Mouse (Mus musculus): ENCODE results near the gene Ccm2. TPM values are rescaled to one million over a fixed set of nuclear protein-coding genes. Genes with fewer than 3 reads are reported as not detected.

The Ccm2 gene
- polyA plus RNA-seq, 1 experiment from 2014 or later = 61.2 TPM

DNA sequence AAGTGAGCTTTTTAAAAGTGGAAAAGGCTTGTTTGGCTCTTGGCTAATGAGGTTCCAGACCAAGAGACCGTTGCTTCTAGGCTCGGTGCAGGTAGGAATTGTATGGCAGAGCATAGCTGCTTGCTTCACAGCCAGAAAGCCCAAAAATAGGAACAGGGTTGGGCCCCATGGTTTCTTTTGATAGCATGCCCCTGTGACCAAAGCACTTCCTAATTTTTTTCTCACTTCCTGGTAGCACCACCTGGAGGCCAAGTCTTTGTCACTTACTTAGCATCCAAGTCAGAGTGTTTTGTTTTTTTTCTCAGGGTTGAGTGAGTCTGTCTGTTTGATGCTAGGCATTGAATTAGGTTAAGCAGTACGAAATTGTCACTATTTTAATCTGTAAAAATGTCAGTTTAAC lies 40.0 kb downstream of the Ccm2 start:
- no peak overlapping the region for H3K9ac ChIP-seq
- 68% methylated on average over 3 of the region's 3 CpGs for WGBS
- no peaks in the 10 kb centered on the region for H3K27me3 ChIP-seq (replicated peaks)
- H3K27ac ChIP-seq (ENCODE audit: poor library complexity, severe bottlenecking) = no peak overlapping the region
- peaks cover 69% of the 10 kb centered on the region for H3K36me3 ChIP-seq
- ATAC-seq (ENCODE audit: insufficient number of reproducible peaks, low FRiP score) = no peak
- no peak overlapping the region for H3K4me2 ChIP-seq
- no peak overlapping the region for H3K4me3 ChIP-seq
- peaks cover 19% of the 10 kb centered on the region for H3K4me1 ChIP-seq (replicated peaks)
- no peaks in the 10 kb centered on the region for H3K9me3 ChIP-seq (replicated peaks)

DNA sequence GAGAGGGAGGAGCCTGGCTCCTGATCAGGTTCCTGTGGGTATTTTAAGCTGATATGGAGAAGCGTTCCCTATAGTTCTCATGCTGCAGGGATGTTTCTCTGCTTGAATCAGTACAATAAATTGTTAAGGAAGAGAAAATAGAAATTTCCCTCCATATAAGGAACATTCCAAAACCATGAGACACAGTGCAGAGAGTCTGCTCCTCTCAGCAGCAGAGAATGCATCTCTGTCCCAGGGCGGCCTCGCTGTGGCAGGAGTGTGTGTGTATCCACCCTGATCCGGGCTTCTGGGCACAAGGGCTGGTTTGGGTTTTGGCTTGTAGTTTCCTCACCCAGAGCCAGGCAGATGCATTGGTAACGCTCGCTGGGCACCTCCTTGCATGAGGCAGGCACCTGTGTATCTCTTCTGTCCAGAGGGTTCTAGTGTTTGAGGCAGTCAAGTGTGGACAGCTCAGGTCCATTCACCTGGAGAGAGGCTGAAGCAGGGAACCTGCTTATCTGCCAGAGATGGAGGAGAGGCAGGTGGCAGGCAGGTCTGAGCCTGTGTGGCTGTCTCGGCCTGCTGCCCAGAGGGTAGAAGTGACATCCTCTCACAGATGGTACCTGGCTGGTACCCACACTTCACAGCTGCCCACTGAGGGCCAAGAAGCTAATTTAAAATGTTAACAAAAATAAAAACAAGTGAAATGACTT lies 40.7 kb downstream of the Ccm2 start:
- 82% methylated on average over 7 of the region's 7 CpGs for WGBS
- Histone ChIP-seq H3K27me3 (replicated peaks) (no peaks in the 10 kb centered on the region), H3K4me2 (no peak overlapping the region), H3K4me1 (replicated peaks) (peaks cover 19% of the 10 kb centered on the region), H3K36me3 (peaks cover 77% of the 10 kb centered on the region), H3K9ac (no peak overlapping the region), H3K9me3 (replicated peaks) (no peaks in the 10 kb centered on the region), H3K4me3 (no peak overlapping the region), H3K27ac (ENCODE audit: poor library complexity, severe bottlenecking) (no peak overlapping the region)
- ATAC-seq (ENCODE audit: insufficient number of reproducible peaks, low FRiP score) = no peak

DNA sequence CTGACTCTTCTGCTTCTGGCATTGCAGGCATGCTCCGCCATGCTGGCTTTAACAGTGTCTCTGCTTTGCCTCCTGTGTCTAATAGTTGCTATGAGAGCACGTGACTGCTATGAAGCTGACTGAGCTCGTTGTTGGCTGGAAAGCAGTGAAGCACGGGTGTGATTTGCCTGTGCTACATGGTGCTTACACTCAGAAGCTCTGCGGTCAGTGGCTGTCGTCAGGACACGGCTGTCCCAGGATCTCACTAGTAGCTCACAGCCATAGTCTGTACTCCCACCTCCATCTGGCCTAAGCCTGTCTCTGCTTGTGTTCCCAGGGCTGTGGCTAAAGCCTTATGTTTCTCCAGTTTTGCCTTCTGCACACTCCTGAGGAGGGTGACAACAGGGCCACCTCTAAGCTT lies 41.6 kb downstream of the Ccm2 start:
- Histone ChIP-seq H3K9ac (no peak overlapping the region), H3K4me2 (no peak overlapping the region), H3K9me3 (replicated peaks) (no peaks in the 10 kb centered on the region), H3K4me1 (replicated peaks) (peaks cover 19% of the 10 kb centered on the region), H3K36me3 (peaks cover 79% of the 10 kb centered on the region), H3K4me3 (no peak overlapping the region), H3K27ac (ENCODE audit: poor library complexity, severe bottlenecking) (no peak overlapping the region), H3K27me3 (replicated peaks) (no peaks in the 10 kb centered on the region)
- 92% methylated on average over 7 of the region's 7 CpGs for WGBS
- ATAC-seq (ENCODE audit: insufficient number of reproducible peaks, low FRiP score) = no peak

DNA sequence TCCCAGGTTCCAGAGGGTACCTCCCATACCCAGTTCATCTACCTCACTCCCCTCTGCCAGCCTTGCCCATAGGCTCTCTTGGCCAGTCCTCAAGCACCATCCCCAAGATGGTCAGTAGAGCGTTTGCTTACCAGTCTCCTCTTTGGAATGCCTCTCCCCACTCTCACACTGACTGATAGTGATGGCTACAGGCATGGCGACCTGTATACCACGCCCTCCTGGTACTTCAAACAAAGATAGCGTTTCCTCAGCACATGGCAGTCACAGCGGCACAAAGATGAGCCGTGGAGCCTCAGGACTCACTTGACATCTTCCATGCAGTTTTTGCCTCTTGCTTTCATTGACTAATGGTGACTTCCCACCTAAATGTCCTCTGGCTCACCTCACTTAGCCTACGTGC lies 43.2 kb downstream of the Ccm2 start:
- H3K9ac ChIP-seq = no peak overlapping the region
- H3K27ac ChIP-seq (ENCODE audit: poor library complexity, severe bottlenecking) = no peak overlapping the region
- H3K36me3 ChIP-seq = peaks cover 84% of the 10 kb centered on the region
- H3K4me2 ChIP-seq = no peak overlapping the region
- H3K4me3 ChIP-seq = no peak overlapping the region
- no peaks in the 10 kb centered on the region for H3K27me3 ChIP-seq (replicated peaks)
- ATAC-seq (ENCODE audit: insufficient number of reproducible peaks, low FRiP score) = no peak
- peaks cover 30% of the 10 kb centered on the region for H3K4me1 ChIP-seq (replicated peaks)
- no peaks in the 10 kb centered on the region for H3K9me3 ChIP-seq (replicated peaks)
- WGBS = 75% methylated on average over 7 of the region's 7 CpGs

DNA sequence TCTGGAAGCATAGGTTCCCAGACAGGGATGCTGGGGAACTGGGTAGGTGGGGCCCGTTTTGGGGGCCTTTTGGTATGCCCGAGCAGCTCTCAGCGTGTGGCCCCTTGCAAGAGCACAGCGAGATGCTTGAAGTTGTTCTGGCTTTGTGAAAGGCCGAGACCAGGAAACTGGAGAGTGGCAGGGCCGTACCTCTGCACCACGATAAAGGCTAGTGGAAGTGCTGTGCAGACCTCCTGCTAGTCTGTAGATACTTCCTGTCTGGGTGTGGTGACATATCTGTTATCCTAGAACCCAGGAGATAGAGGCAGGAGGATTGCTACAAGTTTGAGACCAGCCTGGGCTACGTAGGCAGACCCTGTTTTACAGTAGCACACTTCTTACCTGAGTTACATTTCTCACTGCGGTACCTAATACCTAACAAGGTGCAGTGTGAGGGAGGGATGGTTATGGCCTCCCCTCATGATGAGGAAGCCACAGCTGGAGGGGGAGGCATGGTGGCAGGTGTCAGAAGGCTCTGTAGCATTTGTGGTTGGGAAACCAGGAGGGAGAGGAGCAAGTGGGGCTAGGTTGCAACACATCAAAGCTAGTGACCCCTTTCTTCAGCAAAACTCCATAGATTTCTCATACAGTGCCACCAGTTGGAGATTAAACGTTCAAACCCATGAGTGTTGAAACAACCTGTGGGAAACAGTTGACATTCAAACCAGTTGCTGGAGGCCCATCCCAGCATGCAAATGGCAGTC lies 44.4 kb downstream of the Ccm2 start:
- Histone ChIP-seq H3K4me1 (replicated peaks) (peaks cover 35% of the 10 kb centered on the region), H3K4me2 (no peak overlapping the region), H3K9ac (no peak overlapping the region), H3K27me3 (replicated peaks) (no peaks in the 10 kb centered on the region; the same call in 1 of the 2 replicates), H3K36me3 (peaks cover 82% of the 10 kb centered on the region), H3K27ac (ENCODE audit: poor library complexity, severe bottlenecking) (no peak overlapping the region), H3K9me3 (replicated peaks) (no peaks in the 10 kb centered on the region), H3K4me3 (no peak overlapping the region)
- 77% methylated on average over 10 of the region's 10 CpGs for WGBS
- no peak for ATAC-seq (ENCODE audit: insufficient number of reproducible peaks, low FRiP score)

DNA sequence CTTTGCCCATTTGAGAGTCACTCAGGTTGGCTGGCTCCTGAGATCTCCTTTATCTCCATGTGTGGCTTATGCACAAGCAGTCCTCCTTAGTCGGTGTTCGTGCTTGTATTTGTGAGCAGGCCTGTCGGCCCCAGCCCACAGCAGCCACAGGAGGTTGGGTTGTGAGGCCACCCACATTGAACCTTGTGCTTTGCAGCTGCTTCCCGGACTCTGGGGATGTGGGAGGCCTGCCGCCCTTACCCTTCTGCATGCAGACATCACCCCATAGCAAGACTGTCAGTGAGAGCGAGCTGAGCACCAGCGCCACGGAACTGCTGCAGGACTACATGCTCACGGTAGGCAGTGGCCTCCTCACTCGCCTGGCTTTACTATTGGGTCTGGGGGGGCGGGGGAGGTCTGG lies 46.7 kb downstream of the Ccm2 start:
- Histone ChIP-seq H3K36me3 (peaks cover 93% of the 10 kb centered on the region), H3K9ac (no peak overlapping the region)
- 80% methylated on average over 11 of the region's 11 CpGs for WGBS

DNA sequence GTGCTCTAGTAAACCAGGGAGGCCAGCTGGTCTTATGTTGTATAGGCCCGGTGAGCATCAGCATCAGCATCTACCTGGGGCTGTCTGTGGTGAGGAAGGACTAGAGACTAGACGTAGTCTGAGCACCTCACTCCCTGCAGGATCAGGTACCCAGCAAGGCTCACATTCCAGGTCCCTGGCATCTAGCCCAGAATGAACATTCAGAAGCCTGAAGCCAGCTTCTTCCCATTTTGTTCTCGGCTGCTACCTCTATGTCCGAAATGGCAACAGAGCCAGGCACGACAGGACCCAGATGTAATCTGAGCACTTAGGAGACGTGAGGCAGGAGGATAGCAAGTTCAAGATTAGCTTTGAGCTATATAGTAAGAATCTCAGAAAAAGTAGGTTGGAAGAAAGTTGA lies 48.2 kb downstream of the Ccm2 start:
- no peak for ATAC-seq (ENCODE audit: insufficient number of reproducible peaks, low FRiP score)
- no peak overlapping the region for H3K4me3 ChIP-seq
- H3K36me3 ChIP-seq = peaks cover 83% of the 10 kb centered on the region
- H3K27me3 ChIP-seq (replicated peaks) = peaks cover 8% of the 10 kb centered on the region
- H3K9ac ChIP-seq = no peak overlapping the region
- WGBS = 59% methylated on average over 6 of the region's 6 CpGs
- no peak overlapping the region for H3K4me2 ChIP-seq
- H3K9me3 ChIP-seq (replicated peaks) = no peaks in the 10 kb centered on the region
- H3K4me1 ChIP-seq (replicated peaks) = peaks cover 46% of the 10 kb centered on the region
- H3K27ac ChIP-seq (ENCODE audit: poor library complexity, severe bottlenecking) = no peak overlapping the region

More for the DNA sequence above, 46.7 kb downstream of the Ccm2 start:
- Histone ChIP-seq H3K4me2 (no peak overlapping the region), H3K27me3 (replicated peaks) (no peaks in the 10 kb centered on the region; the same call in 1 of the 2 replicates), H3K9me3 (replicated peaks) (no peaks in the 10 kb centered on the region), H3K4me1 (replicated peaks) (peaks cover 31% of the 10 kb centered on the region), H3K4me3 (no peak overlapping the region), H3K27ac (ENCODE audit: poor library complexity, severe bottlenecking) (no peak overlapping the region)
- no peak for ATAC-seq (ENCODE audit: insufficient number of reproducible peaks, low FRiP score)

DNA sequence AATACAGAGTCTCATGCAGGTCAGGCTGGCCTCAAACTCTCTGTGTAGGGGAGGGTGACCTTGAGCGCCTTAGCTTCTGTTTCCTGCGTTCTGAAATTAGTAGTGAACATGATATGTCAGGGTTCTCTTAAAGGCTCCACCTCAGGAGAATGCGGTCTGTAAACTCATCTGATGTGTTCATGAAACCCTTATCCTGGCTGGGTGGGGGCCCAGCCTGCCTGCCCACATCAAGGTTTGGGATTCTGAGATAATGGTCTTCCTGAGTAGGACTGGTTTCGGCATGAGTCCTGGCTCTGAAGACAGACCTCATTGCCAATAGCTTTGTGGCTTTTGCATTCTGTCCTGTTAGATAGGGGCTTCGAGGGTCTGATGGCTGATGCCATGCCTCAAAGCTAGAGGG lies 48.7 kb downstream of the Ccm2 start:
- WGBS = 61% methylated on average over 5 of the region's 5 CpGs
- H3K36me3 ChIP-seq = peaks cover 78% of the 10 kb centered on the region

DNA sequence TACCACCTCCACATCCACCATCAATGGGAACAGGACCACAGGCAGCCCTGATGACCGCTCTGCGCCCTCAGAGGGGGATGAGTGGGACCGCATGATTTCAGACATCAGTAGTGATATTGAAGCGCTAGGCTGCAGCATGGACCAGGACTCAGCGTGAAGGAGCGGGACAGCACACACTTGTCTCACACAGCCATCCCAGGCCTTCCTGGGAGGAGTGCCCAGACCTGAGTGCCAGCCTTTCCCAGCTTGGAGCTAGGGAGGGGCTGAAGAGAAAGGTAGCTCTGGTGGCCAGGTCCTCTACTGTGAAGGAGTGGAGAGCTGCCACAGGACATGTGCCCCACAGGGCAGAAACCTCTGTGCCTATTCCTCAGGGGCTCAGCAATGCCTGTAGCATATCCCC lies 49.5 kb downstream of the Ccm2 start:
- Histone ChIP-seq H3K4me1 (replicated peaks) (peaks cover 50% of the 10 kb centered on the region), H3K27ac (ENCODE audit: poor library complexity, severe bottlenecking) (no peak overlapping the region), H3K36me3 (peaks cover 70% of the 10 kb centered on the region), H3K4me3 (no peak overlapping the region), H3K27me3 (replicated peaks) (peaks cover 22% of the 10 kb centered on the region), H3K9ac (no peak overlapping the region), H3K9me3 (replicated peaks) (no peaks in the 10 kb centered on the region), H3K4me2 (no peak overlapping the region)
- no peak for ATAC-seq (ENCODE audit: insufficient number of reproducible peaks, low FRiP score)
- WGBS = 92% methylated on average over 6 of the region's 6 CpGs

More for the DNA sequence above, 48.7 kb downstream of the Ccm2 start:
- Histone ChIP-seq H3K4me2 (no peak overlapping the region), H3K9ac (no peak overlapping the region), H3K4me3 (no peak overlapping the region), H3K9me3 (replicated peaks) (no peaks in the 10 kb centered on the region), H3K4me1 (replicated peaks) (peaks cover 50% of the 10 kb centered on the region), H3K27ac (ENCODE audit: poor library complexity, severe bottlenecking) (no peak overlapping the region), H3K27me3 (replicated peaks) (peaks cover 13% of the 10 kb centered on the region)
- no peak for ATAC-seq (ENCODE audit: insufficient number of reproducible peaks, low FRiP score)

DNA sequence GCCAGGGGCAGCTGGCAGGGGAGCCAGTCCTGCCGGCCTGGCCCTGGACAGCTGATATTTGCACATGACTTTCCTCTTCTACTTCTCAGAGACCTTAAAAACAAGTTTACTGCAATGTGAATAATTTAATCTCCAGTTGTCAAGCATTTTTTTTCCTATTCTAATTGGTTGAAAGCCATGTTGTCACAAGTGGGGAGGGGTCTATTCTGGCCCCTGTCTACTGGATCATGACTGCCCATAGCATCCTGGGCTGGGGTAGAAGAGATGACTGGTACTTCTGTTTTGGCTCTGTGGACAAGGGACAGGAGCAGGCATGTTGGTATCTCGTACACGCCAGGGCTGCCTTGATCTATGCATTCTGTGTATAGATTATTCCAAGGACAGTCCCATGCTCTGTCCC lies 49.9 kb downstream of the Ccm2 start:
- H3K27ac ChIP-seq (ENCODE audit: poor library complexity, severe bottlenecking) = no peak overlapping the region
- H3K36me3 ChIP-seq = peaks cover 66% of the 10 kb centered on the region
- no peak for ATAC-seq (ENCODE audit: insufficient number of reproducible peaks, low FRiP score)
- H3K4me3 ChIP-seq = no peak overlapping the region
- H3K27me3 ChIP-seq (replicated peaks) = peaks cover 26% of the 10 kb centered on the region
- H3K4me1 ChIP-seq (replicated peaks) = peaks cover 50% of the 10 kb centered on the region
- no peak overlapping the region for H3K9ac ChIP-seq
- no peak overlapping the region for H3K4me2 ChIP-seq
- no peaks in the 10 kb centered on the region for H3K9me3 ChIP-seq (replicated peaks)
- WGBS = 88% methylated on average over 3 of the region's 3 CpGs

DNA sequence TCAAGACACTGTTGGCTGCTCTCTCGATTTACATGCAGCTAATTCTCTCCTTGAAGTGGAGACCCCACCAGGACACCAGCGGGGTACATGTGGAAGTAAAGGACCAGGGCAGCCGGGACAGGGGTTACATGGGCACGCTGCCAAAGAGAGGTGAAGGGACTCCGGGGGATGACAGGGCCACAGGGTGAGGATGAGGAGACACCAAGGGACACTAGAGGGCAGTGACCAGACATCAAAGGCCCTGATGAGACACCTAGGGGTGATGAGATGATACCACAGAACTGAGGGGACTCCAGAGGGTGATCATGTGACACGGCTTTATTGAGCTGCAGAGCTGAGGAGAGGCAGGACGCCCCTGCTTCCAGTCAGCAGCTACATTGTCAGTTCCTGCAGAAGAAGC lies 50.8 kb downstream of the Ccm2 start:
- Histone ChIP-seq H3K4me3 (no peak overlapping the region), H3K9me3 (replicated peaks) (no peaks in the 10 kb centered on the region), H3K27me3 (replicated peaks) (peaks cover 35% of the 10 kb centered on the region), H3K36me3 (peaks cover 57% of the 10 kb centered on the region), H3K9ac (no peak overlapping the region), H3K27ac (ENCODE audit: poor library complexity, severe bottlenecking) (no peak overlapping the region), H3K4me1 (replicated peaks) (peaks cover 50% of the 10 kb centered on the region), H3K4me2 (no peak overlapping the region)
- ATAC-seq (ENCODE audit: insufficient number of reproducible peaks, low FRiP score) = no peak
- WGBS = 58% methylated on average over 7 of the region's 7 CpGs
